26 mouse cellular contexts compared by ENCODE assay signal in genomic region chr7:91098521-91098920, GRCm38 (mm10).
"Had no signal": no experiment of that assay in that cellular context is flagged by ENCODE, and none has a peak within 500 bp of the region (broad histone marks: within the 10 kb centered on the region; RNA-seq: fewer than 3 reads in every experiment).

No protein-coding gene starts in this region.

- H3K4me3 ChIP-seq: gastrocnemius, adult 2 months; heart, embryonic 10.5 days; heart, embryonic 12.5 days; hindbrain, embryonic 10.5 days; hindbrain, embryonic 12.5 days; intestine, embryonic 15.5 days; left cerebral cortex, adult 2 months; limb, embryonic 10.5 days; limb, embryonic 12.5 days; liver, embryonic 13.5 days; liver, embryonic 15.5 days had no signal

- H3K27ac ChIP-seq: gastrocnemius, adult 2 months; heart, embryonic 10.5 days; hindbrain, embryonic 10.5 days; hindbrain, embryonic 12.5 days; hindbrain, embryonic 14.5 days; intestine, embryonic 15.5 days; limb, embryonic 10.5 days; limb, embryonic 12.5 days; liver, embryonic 13.5 days; liver, embryonic 15.5 days had no signal

- ATAC-seq: hindbrain, embryonic 16.5 days; inflammation-experienced regulatory T-cells, adult 6 months; intestine, embryonic 15.5 days; intestine, postnatal 0 days had no signal

- H3K27me3 ChIP-seq: heart, embryonic 12.5 days; hindbrain, embryonic 12.5 days; intestine, embryonic 15.5 days; limb, embryonic 12.5 days; liver, embryonic 13.5 days; liver, embryonic 15.5 days had no signal

- DNase-seq: gastrocnemius, adult 2 months; gastrocnemius, postnatal 10 days; gastrocnemius, postnatal 25 days; heart, adult 18-20 months; heart, postnatal 10 days; heart, postnatal 4 days; kidney, adult 18-20 months; kidney, adult 8-10 months; kidney, postnatal 10 days; kidney, postnatal 25 days; kidney, postnatal 4 days; liver; liver, embryonic 13.5 days had no signal

- H3K4me1 ChIP-seq: heart, embryonic 10.5 days; heart, embryonic 12.5 days; hindbrain, embryonic 10.5 days; hindbrain, embryonic 12.5 days; intestine, embryonic 15.5 days; limb, embryonic 10.5 days; limb, embryonic 12.5 days; liver, embryonic 13.5 days; liver, embryonic 15.5 days had no signal
